Mouse (Mus musculus): ENCODE data around the gene Map3k21. TPM values are rescaled to one million over a fixed set of nuclear protein-coding genes. Genes with fewer than 3 reads are reported as not detected.

Map3k21 gene
- polyA plus RNA-seq, 1 experiment, result 3.3 TPM

- H3K27me3 ChIP-seq (ENCODE audit: control insufficient read depth, insufficient read depth, low read length), result no peaks in the 10 kb centered on the region
- H3K36me3 ChIP-seq (ENCODE audit: control insufficient read depth, insufficient read depth, low read length), result no peaks in the 10 kb centered on the region
- H3K4me3 ChIP-seq (ENCODE audit: control insufficient read depth, low read depth, low read length), result no peak overlapping the region
- H3K4me1 ChIP-seq (ENCODE audit: control insufficient read depth, insufficient read depth, low read length), result no peaks in the 10 kb centered on the region
- no peak overlapping the region for H3K27ac ChIP-seq (ENCODE audit: control insufficient read depth, insufficient read depth, low read depth, low read length)
- TF ChIP-seq CTCF (IDR thresholded peaks at IDR 0.05; ENCODE audit: control insufficient read depth, insufficient read depth, insufficient replicate concordance, low read depth, low read length) (no peak), POLR2A (IDR thresholded peaks at IDR 0.05; ENCODE audit: control insufficient read depth, low read depth, low read length) (no peak)
Observed at GRCm38 (mm10) chr8:125987996-125988395, 77.7 kb downstream of the Map3k21 start.

- Histone ChIP-seq H3K36me3 (ENCODE audit: control insufficient read depth, insufficient read depth, low read length) (no peaks in the 10 kb centered on the region), H3K27me3 (ENCODE audit: control insufficient read depth, insufficient read depth, low read length) (no peaks in the 10 kb centered on the region), H3K4me1 (ENCODE audit: control insufficient read depth, insufficient read depth, low read length) (peaks cover 8% of the 10 kb centered on the region), H3K4me3 (ENCODE audit: control insufficient read depth, low read depth, low read length) (no peak overlapping the region), H3K27ac (ENCODE audit: control insufficient read depth, insufficient read depth, low read depth, low read length) (no peak overlapping the region)
- TF ChIP-seq CTCF (IDR thresholded peaks at IDR 0.05; ENCODE audit: control insufficient read depth, insufficient read depth, insufficient replicate concordance, low read depth, low read length) (no peak), POLR2A (IDR thresholded peaks at IDR 0.05; ENCODE audit: control insufficient read depth, low read depth, low read length) (no peak)
Observed at GRCm38 (mm10) chr8:125993636-125994035, 83.4 kb downstream of the Map3k21 start.

GRCm38 (mm10) chr8:125995101-125995986 is 85.1 kb downstream of the Map3k21 start, which contains the start of gene Kcnk1:
Kcnk1 (plus strand) TSS chr8:125995170.
- no peaks in the 10 kb centered on the region for H3K36me3 ChIP-seq (ENCODE audit: control insufficient read depth, insufficient read depth, low read length)
- H3K4me1 ChIP-seq (ENCODE audit: control insufficient read depth, insufficient read depth, low read length), result peaks cover 8% of the 10 kb centered on the region
- TF ChIP-seq CTCF (IDR thresholded peaks at IDR 0.05; ENCODE audit: control insufficient read depth, insufficient read depth, insufficient replicate concordance, low read depth, low read length), result no peak
- peak; percentile 13; the same call in 1 of the 2 replicates for TF ChIP-seq POLR2A (IDR thresholded peaks at IDR 0.05; ENCODE audit: control insufficient read depth, low read depth, low read length)
- H3K27me3 ChIP-seq (ENCODE audit: control insufficient read depth, insufficient read depth, low read length), result no peaks in the 10 kb centered on the region
- peak within 1 kb of the TSS; percentile 47 for H3K27ac ChIP-seq (ENCODE audit: control insufficient read depth, insufficient read depth, low read depth, low read length)
- H3K4me3 ChIP-seq (ENCODE audit: control insufficient read depth, low read depth, low read length), result peak within 1 kb of the TSS; percentile 81

GRCm38 (mm10) chr8:125996031-125996839 is 86.0 kb downstream of the Map3k21 start:
- Histone ChIP-seq H3K27ac (ENCODE audit: control insufficient read depth, insufficient read depth, low read depth, low read length) (peak overlapping the region; percentile 10; the same call in 1 of the 2 replicates), H3K4me3 (ENCODE audit: control insufficient read depth, low read depth, low read length) (peak overlapping the region; percentile 81), H3K4me1 (ENCODE audit: control insufficient read depth, insufficient read depth, low read length) (peaks cover 9% of the 10 kb centered on the region), H3K27me3 (ENCODE audit: control insufficient read depth, insufficient read depth, low read length) (no peaks in the 10 kb centered on the region), H3K36me3 (ENCODE audit: control insufficient read depth, insufficient read depth, low read length) (no peaks in the 10 kb centered on the region)
- no peak for TF ChIP-seq CTCF (IDR thresholded peaks at IDR 0.05; ENCODE audit: control insufficient read depth, insufficient read depth, insufficient replicate concordance, low read depth, low read length)

- Histone ChIP-seq H3K36me3 (ENCODE audit: control insufficient read depth, insufficient read depth, low read length) (no peaks in the 10 kb centered on the region), H3K4me3 (ENCODE audit: control insufficient read depth, low read depth, low read length) (no peak overlapping the region), H3K27me3 (ENCODE audit: control insufficient read depth, insufficient read depth, low read length) (no peaks in the 10 kb centered on the region), H3K4me1 (ENCODE audit: control insufficient read depth, insufficient read depth, low read length) (peaks cover 10% of the 10 kb centered on the region), H3K27ac (ENCODE audit: control insufficient read depth, insufficient read depth, low read depth, low read length) (no peak overlapping the region)
- TF ChIP-seq CTCF (IDR thresholded peaks at IDR 0.05; ENCODE audit: control insufficient read depth, insufficient read depth, insufficient replicate concordance, low read depth, low read length) (no peak), POLR2A (IDR thresholded peaks at IDR 0.05; ENCODE audit: control insufficient read depth, low read depth, low read length) (no peak)
Observed at GRCm38 (mm10) chr8:125996980-125997379, 86.7 kb downstream of the Map3k21 start.

Other genes starting within 250 kb of the Map3k21 start
- 14.0 and 15.0 TPM in 2 replicates for gene Map10, start 240.6 kb upstream of the Map3k21 start, polyA plus RNA-seq (2012; rRNA removed)
- gene Ntpcr, start 180.5 kb upstream of the Map3k21 start, polyA plus RNA-seq (2012; rRNA removed), result 95.4 and 112 TPM in 2 replicates
- 8.4 and 12.0 TPM in 2 replicates for gene Pcnx2, start 12.1 kb upstream of the Map3k21 start, polyA plus RNA-seq (2012; rRNA removed)
- 3.0 and 6.9 TPM in 2 replicates for gene Kcnk1, start 84.7 kb downstream of the Map3k21 start, polyA plus RNA-seq (2012; rRNA removed)